Mouse (Mus musculus) cerebellum, postnatal 14 days (tissue): ENCODE results near the gene Tfap2a.

Experiments
- DNase-seq, 2 experiments: peaks; one replicate each; pipeline ENCODE4 v3.0.0; 2021; ENCODE audit warnings: mixed read lengths in 2 of 2

Tfap2a gene

GRCm38 (mm10) chr13:40733542-40734151 lies 4.5 kb downstream of the Tfap2a start:
- DNase-seq: peak; percentile 36 to 47

- no peak for DNase-seq
Measured at GRCm38 (mm10) chr13:40732816-40733541, 5.2 kb downstream of the Tfap2a start.

- DNase-seq: no peak
Measured at GRCm38 (mm10) chr13:40732085-40732484, 6.1 kb downstream of the Tfap2a start.

GRCm38 (mm10) chr13:40731179-40731841 lies 6.9 kb downstream of the Tfap2a start:
- DNase-seq: peak in 1 of 2 experiments; percentile 36

GRCm38 (mm10) chr13:40730651-40731178 lies 7.5 kb downstream of the Tfap2a start:
- peak; percentile 57 to 68 for DNase-seq

- peak; percentile 39 to 52 for DNase-seq
Measured at GRCm38 (mm10) chr13:40729592-40730431, 8.4 kb downstream of the Tfap2a start.

GRCm38 (mm10) chr13:40729037-40729436 lies 9.1 kb downstream of the Tfap2a start:
- no peak for DNase-seq

- no peak for DNase-seq
Measured at GRCm38 (mm10) chr13:40728626-40728990, 9.6 kb downstream of the Tfap2a start.

- no peak for DNase-seq
Measured at GRCm38 (mm10) chr13:40727731-40728625, 10.2 kb downstream of the Tfap2a start.

GRCm38 (mm10) chr13:40725924-40726323 lies 12.3 kb downstream of the Tfap2a start:
- no peak for DNase-seq

- DNase-seq: no peak
Measured at GRCm38 (mm10) chr13:40723598-40723920, 14.6 kb downstream of the Tfap2a start.

- DNase-seq: peak; percentile 93 to 94
Measured at GRCm38 (mm10) chr13:40722741-40723597, 15.2 kb downstream of the Tfap2a start.

- DNase-seq: peak in 1 of 2 experiments; percentile 3
Measured at GRCm38 (mm10) chr13:40719741-40720082, 18.5 kb downstream of the Tfap2a start.

GRCm38 (mm10) chr13:40719066-40719740 lies 19.0 kb downstream of the Tfap2a start:
- no peak for DNase-seq

- peak in 1 of 2 experiments; percentile 14 for DNase-seq
Measured at GRCm38 (mm10) chr13:40716771-40717716, 21.1 kb downstream of the Tfap2a start.

GRCm38 (mm10) chr13:40714531-40714930 lies 23.6 kb downstream of the Tfap2a start:
- no peak for DNase-seq

GRCm38 (mm10) chr13:40713681-40714080 lies 24.5 kb downstream of the Tfap2a start:
- DNase-seq: no peak

- no peak for DNase-seq
Measured at GRCm38 (mm10) chr13:40713241-40713640, 24.9 kb downstream of the Tfap2a start.

- DNase-seq: peak in 1 of 2 experiments; percentile 10
Measured at GRCm38 (mm10) chr13:40712526-40712832, 25.7 kb downstream of the Tfap2a start.
